Mouse (Mus musculus) stomach, embryonic 15.5 days (tissue): ENCODE results near the gene Enpp3. TPM values are rescaled to one million over a fixed set of nuclear protein-coding genes. Genes with fewer than 3 reads are reported as not detected.

Source experiments
- polyA plus RNA-seq: library from polyadenylated mRNA; unstranded; fragments of >200 nt; fragmentation: Nextera tagmentation; extraction: Ambion mirVana; gene quantifications from 2 replicates; pipeline ENCODE4 v1.2.1, GENCODE M21; 2015

The Enpp3 gene
- polyA plus RNA-seq, 1 experiment from 2014 or later, result 6.9 TPM

Other genes with a start within 250 kb of the Enpp3 start
- gene Ccn2, start 247.4 kb downstream of the Enpp3 start, polyA plus RNA-seq, result 11.4 and 15.6 TPM in 2 replicates
- 6.1 and 6.8 TPM in 2 replicates for gene Enpp1, start 130.7 kb downstream of the Enpp3 start, polyA plus RNA-seq
- 15.0 and 18.2 TPM in 2 replicates for gene Med23, start 27.2 kb upstream of the Enpp3 start, polyA plus RNA-seq
- 20.6 and 47.5 TPM in 2 replicates for gene Arg1, start 84.7 kb upstream of the Enpp3 start, polyA plus RNA-seq